Mouse (Mus musculus) v-Abl transformed pro-B cells (cell line): ENCODE data around the gene Ankrd26.
"Not testable (repeated sequence)": the region's sequence is repeated elsewhere in the genome, so short reads cannot be mapped to it uniquely, and the experiment has no call there.

Experiments used
- in situ Hi-C, 2 experiments: fragments of 400-800 bp; cut with MboI; formaldehyde crosslinking; loops; one replicate each; pipeline ENCODE4 v1.15.1; 2025; ENCODE audit not compliant: unreplicated experiment in 2 of 2

Ankrd26 gene

DNA sequence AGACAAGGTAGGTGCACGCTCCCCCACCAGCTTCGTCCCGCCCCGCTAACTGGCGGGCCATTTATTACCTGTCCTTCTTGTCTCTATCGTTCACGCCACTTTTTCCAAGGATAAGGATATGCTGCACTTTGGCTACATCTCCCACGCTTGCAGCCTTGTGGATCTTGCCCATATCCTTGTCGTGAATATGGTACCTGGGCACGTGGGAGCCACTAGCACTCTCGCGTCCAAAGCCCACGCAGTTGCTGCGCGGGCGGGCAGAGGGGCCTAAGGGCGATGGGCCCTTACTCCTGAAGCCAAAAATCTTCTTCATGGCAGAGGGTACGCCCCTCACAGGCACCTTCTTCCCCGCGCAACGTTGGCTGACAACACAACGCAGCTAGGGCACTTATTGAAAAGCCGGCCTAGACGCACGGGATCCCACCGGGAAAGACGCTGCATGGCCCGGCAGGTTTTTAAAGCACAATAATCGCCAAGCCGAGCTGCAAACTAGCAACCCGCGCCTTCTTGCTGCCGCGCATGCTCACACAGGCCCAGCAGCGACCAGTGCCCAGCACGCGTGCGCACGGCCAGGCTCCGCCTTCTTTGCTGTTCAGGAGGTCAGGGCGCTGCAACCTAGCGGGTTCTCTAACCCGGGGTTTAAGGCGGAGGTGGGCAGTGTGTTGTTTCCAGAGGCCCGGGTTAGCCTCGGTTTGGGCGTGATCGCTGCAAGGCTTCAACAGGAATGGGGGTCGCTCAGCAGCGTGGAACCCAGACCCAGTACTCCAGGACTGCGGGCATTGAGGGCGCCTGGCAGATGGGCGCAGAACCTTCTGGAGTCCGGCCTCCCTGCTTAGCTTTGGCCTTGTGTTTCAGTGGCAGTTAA lies at the start of gene Ankrd26:
TSS of gene Ankrd26 (minus strand) at position 482 of the 865 bp plus-strand sequence.
- in situ Hi-C loops: loop anchor here in 1 of 2 experiments (25.0 kb wide), 2 partner anchors 375 to 875 kb away; partner anchors contain the start of gene Ret

- in situ Hi-C loops: no loop called here
These were observed 46.9 kb upstream of the Ankrd26 start for GRCm38 (mm10) chr6:118608906-118609305.

DNA sequence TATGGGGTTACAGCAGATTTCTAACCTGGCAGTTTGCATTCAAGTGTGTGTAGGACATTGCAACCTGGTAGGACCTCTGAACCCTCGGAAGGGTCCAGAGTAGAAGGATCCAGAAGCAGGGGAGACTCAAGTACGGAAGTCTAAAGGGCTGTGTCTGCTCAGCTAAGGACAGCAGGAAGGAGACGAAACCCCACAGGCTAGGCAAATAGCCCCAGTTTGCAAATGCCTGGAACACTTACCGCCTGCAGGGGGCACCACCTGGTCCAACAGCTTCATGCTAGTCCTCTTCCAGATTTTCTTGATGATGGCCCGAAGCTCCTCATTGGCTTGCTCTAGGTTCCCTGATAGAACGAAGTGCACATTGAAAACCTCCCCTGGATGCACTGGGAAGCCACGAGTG lies 43.9 kb upstream of the Ankrd26 start:
- in situ Hi-C loops: no loop called here

- in situ Hi-C loops: no loop called here
These were observed 41.8 kb upstream of the Ankrd26 start for GRCm38 (mm10) chr6:118603825-118604224.

- in situ Hi-C loops: no loop called here
These were observed 33.6 kb upstream of the Ankrd26 start for GRCm38 (mm10) chr6:118595681-118596055.

DNA sequence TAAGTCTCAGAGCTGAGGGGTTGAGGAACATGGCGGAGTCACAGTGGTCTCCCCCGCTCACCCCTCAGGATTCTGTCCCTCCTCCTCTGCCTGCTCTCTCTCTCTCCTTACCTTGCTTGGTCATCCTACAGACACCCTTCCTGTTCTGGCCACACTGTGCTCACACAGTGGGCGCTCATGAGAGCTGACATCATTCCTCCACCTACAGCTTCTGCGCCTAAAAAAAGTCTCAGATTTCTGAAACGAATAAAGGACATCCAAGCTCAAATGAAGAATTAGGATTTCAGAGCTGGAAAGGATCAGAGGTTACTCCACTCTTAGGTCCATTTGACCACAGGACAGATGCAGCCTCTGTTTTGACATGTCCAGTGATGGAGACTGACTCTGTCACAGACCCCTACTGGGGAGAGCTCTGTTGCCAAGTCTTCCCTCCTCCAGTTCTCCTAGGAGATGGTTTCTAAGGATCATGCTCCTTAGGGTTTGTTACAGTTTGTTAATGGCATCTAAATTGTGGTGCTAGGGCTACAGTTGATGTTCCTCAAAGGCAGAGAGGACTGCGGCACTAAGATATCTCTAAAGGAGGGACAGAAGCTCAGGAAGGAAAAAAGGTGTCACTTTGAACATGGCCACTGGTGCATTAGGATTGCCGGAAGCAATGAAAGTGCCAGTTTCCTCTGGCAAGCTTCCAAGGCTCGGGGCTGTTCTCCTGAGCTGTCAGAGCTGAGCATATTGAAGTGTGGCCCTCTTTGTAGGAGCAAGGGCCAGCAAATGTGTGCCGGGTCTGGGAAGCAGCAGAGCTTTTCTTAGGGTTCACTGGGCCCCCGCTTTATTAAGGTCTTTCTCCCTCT lies 33.0 kb upstream of the Ankrd26 start:
- in situ Hi-C loops: no loop called here

DNA sequence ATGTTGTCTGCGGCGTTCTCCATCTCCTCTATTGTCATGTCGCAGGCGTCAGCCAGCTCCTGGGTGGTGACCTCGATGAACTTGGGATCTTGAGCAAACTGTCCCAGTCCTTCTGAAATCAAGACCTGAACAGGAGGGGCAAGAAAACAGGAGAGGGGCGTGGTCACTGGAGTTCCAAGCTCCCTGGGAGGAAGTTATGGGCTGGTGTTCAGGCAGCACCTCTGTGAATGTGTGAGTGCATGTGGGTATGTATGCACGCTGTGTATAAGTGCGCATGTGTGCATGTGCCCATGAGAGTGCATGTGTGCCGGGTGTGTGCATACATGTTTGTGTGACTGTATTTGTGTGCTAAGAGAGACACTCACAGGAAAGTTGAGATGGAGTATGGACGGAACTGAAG lies 32.0 kb upstream of the Ankrd26 start:
- in situ Hi-C loops: no loop called here

GRCm38 (mm10) chr6:118593377-118594061 lies 31.5 kb upstream of the Ankrd26 start:
- in situ Hi-C loops: no loop called here

DNA sequence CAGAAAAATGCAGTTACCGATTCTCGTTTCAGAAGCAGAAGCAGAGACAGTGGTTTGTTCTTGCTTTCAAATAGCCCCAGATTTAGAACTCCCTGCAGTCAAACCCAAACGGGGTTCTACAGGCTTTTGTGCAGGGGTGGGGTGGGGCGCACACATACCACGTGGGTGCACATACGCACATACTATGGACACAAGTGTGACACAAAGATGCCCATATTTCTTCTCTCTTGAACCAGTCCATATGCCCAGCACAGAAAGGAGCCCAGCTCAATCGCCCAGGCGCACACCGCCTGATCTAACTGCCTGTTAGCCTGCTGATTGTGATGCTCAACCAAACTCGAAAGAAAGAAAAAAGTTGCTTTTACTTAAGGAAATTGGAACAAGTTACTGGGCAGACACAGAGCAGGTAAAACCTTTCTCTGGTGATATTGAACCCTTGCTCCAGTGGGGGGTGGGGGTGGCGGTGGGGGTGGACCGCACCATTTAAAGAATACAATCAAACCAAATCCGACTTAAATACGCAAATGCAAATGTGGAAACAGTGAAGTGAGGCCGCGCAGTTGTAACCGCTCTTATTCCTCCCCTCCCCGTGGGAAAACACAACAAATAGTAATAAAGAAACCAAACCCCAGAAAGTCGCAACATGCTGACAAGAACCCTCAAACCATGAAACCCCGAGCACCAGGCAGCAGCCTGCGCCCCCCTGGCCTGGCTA lies 30.8 kb upstream of the Ankrd26 start:
- in situ Hi-C loops: no loop called here

- in situ Hi-C loops: not testable (repeated sequence)
These were observed 16.7 kb upstream of the Ankrd26 start for GRCm38 (mm10) chr6:118578741-118579140.

DNA sequence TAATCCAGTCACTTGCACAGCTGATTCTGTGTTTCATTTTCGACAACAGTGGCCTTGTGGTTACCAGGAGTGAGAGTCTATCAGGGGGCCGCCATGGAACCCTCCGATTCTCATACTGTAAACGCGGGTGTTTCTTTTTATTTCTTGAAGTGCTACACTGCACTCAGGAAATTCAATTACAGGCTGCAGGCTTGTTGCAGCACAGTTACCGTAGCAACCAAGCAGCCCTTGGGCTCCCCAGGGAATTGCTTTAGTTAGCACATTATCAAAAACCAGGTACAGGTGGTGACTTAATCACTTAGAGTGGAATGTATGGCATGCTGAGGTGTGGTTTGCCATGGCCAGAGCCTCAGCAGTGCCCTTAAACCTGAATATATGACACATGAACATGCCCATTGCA lies 12.3 kb upstream of the Ankrd26 start:
- in situ Hi-C loops: loop anchor here in 1 of 2 experiments (25.0 kb wide), 2 partner anchors 387 to 863 kb away; partner anchors contain the start of gene Ret

GRCm38 (mm10) chr6:118567816-118568215 lies 5.8 kb upstream of the Ankrd26 start:
- in situ Hi-C loops: loop anchor here in 1 of 2 experiments (25.0 kb wide), 2 partner anchors 381 to 869 kb away; partner anchors contain the start of gene Ret

DNA sequence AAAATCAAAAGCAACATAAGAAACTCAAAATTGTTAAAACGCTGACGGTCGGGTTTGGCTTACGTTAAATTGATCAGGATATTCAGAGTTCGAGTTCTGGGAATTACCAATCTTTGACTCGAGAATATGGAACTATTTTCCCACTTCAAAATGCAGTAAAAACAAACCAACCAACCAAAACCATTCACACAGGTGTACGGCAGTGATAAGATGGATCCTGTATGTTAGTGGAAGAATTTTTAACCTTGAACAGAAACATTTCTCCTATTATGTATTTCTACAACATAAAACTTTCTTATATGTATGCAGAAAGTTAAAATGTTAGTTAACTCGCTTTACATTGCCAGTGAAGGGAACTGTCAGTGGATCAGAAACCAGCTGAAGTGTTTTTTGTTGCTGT lies 801 bp downstream of the Ankrd26 start:
- in situ Hi-C loops: loop anchor here in 1 of 2 experiments (25.0 kb wide), 2 partner anchors 374 to 876 kb away; partner anchors contain the start of gene Ret

DNA sequence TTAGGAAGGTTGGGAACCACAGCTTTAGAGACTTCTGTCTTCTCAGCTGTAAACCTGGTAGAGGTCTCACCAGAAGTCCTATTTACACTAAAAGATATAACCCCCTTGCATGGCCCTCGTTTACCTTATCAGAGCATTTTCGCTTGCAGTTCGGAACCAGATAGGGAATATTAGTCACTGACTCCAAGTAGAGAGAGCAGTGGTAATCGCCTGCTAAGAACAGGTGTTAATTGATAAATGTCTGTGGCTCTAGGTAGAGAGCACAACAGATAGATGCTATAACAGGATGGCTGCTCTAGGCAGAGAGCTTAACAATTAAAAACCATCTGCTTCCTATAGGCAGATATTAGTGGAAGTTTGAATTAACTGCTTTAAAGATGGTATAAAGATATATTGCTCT lies 23.4 kb downstream of the Ankrd26 start:
- in situ Hi-C loops: no loop called here

- in situ Hi-C loops: not testable (repeated sequence)
These were observed 24.8 kb downstream of the Ankrd26 start for GRCm38 (mm10) chr6:118537201-118537600.

DNA sequence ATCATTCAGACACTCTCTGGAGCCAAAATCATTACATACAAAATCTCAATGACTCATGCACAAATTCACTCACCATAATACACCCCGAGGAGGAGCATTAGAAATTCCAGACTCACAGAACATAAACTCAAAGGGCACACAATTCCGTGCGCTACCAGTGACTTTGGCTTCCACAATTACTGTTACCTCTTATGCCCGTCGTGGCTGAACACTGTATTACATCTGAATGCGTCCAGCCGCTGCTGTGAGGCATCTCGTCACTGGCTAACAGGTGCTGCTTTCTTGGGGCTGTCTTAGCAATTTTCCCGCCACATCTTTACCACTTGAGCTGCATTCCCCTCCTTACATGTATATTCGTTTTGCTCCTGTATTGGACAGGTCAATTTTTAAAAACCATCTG lies 26.7 kb downstream of the Ankrd26 start:
- in situ Hi-C loops: no loop called here

DNA sequence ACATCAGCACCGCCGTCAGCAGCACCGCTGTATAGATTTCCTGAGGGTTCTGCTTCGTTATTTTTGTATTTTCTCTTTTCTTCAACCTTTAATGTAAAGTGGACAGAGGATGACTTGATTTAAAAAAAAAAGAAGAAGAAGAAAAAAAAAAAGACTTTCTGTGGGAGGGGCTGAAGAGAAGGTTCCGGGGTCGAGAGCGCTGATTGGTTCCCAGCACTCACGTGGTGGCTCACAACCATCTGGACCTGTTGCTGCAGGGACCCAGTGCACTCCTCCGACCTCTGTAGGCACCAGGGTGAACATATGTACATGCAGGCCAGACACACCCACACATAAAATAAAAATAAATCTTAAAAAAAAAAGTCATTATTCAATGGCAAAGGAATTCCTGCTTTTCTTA lies 28.6 kb downstream of the Ankrd26 start:
- in situ Hi-C loops: no loop called here

GRCm38 (mm10) chr6:118520668-118521067 lies 41.4 kb downstream of the Ankrd26 start:
- in situ Hi-C loops: no loop called here

- in situ Hi-C loops: no loop called here
These were observed 48.6 kb downstream of the Ankrd26 start for GRCm38 (mm10) chr6:118513335-118514012.
